Mouse (Mus musculus) limb, embryonic 14.5 days (tissue): ENCODE measurements at regions not wholly inside any gene's neighbourhood (a gene's known extent, or its start where the extent isn't known, plus 50 kb on each side); places are given as distances from the start of the nearest gene placed in this dataset.

Source experiments
- ATAC-seq: fragments of 200-750 bp; cut with Nextera tagmentation; 2 replicates; pipeline ENCODE4 v1.8.0; 2017; ENCODE audit warnings: low read depth, moderate number of reproducible peaks, moderate TSS enrichment; ENCODE audit not compliant: low FRiP score
- DNase-seq: peaks from one replicate; pipeline ENCODE4 v3.0.0-alpha.2; 2015; ENCODE audit warnings: low spot score
- H3K27ac ChIP-seq: fragments of 300-500 bp; sonication (generic); replicated peaks from 2 replicates; pipeline ENCODE4 v1.5.1; 2014; ENCODE audit warnings: low read depth, mild to moderate bottlenecking, low read length, moderate library complexity, mixed read lengths
- H3K27me3 ChIP-seq: fragments of 300-500 bp; sonication (generic); 2 replicates; pipeline ENCODE4 v1.6.1; 2014; ENCODE audit warnings: low read length, mixed read lengths; ENCODE audit not compliant: control insufficient read depth, insufficient read depth
- H3K36me3 ChIP-seq: fragments of 300-500 bp; sonication (generic); 2 replicates; pipeline ENCODE4 v1.6.1; 2014; ENCODE audit warnings: mild to moderate bottlenecking, low read length, moderate library complexity, mixed read lengths; ENCODE audit not compliant: control insufficient read depth, insufficient read depth
- H3K4me1 ChIP-seq: fragments of 300-500 bp; sonication (generic); 2 replicates; pipeline ENCODE4 v1.6.1; 2014; ENCODE audit warnings: antibody characterized with exemption, low read length, mixed read lengths; ENCODE audit not compliant: control insufficient read depth, insufficient read depth
- H3K4me2 ChIP-seq: fragments of 300-500 bp; sonication (generic); replicated peaks from 2 replicates; pipeline ENCODE4 v1.6.1; 2014; ENCODE audit warnings: low read depth, mild to moderate bottlenecking, low read length, moderate library complexity; ENCODE audit not compliant: severe bottlenecking
- H3K4me3 ChIP-seq: fragments of 300-500 bp; sonication (generic); replicated peaks from 2 replicates; pipeline ENCODE4 v1.5.1; 2014; ENCODE audit warnings: low read length
- H3K9ac ChIP-seq: fragments of 300-500 bp; sonication (generic); 2 replicates; pipeline ENCODE4 v1.6.1; 2014; ENCODE audit warnings: mild to moderate bottlenecking, low read depth, low read length, moderate library complexity; ENCODE audit not compliant: severe bottlenecking
- H3K9me3 ChIP-seq: fragments of 300-500 bp; sonication (generic); 2 replicates; pipeline ENCODE4 v1.6.1; 2016; ENCODE audit warnings: low read length; ENCODE audit not compliant: control insufficient read depth
- POLR2A ChIP-seq: fragments of 200-500 bp; IDR thresholded peaks from 2 replicates; pipeline ENCODE4 v1.8.0; 2012; ENCODE audit warnings: inconsistent platforms, mild to moderate bottlenecking, moderate library complexity, borderline replicate concordance; ENCODE audit not compliant: insufficient read depth, insufficient read length; ENCODE audit errors: extremely low read depth
- WGBS: fragments of 180-500 bp; shearing (Covaris S2); extraction: QIAGEN DNeasy Blood & Tissue Kit; methylation state at CpG from one replicate; pipeline ENCODE4 v1.1.7; 2014; 5-methylcytosine and 5-hydroxymethylcytosine counted together

DNA sequence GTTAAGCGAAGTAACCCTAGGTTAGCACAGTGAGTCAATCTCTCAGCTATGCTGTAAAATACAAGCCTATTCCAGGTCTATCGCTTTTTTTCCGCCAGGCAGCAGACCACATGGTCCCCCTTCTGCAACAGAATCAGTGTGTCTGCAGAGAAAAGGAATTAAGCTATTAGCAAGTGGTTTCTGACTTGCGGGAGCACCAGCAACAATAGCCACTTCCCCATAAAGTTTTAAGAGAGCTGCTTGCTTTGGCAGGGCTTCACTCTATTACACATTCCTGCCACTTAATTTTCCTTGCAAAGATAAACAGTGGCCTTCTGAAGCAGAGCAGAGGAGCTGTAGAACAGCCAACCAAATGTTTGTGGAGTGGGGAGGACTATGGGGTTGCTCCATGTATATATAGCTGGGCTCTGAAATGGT lies 59.8 kb upstream of the Osmr start:
- no peaks in the 10 kb centered on the region for H3K27me3 ChIP-seq
- no peak for TF ChIP-seq POLR2A
- ATAC-seq (peak; percentile 92), DNase-seq (peak; percentile 76)
- no peaks in the 10 kb centered on the region for H3K9me3 ChIP-seq
- H3K4me1 ChIP-seq = no peaks in the 10 kb centered on the region
- H3K4me3 ChIP-seq = no peak overlapping the region
- H3K4me2 ChIP-seq = no peak overlapping the region
- H3K9ac ChIP-seq = no peak overlapping the region
- WGBS = 28% methylated on average over 4 of the region's 4 CpGs
- no peak overlapping the region for H3K27ac ChIP-seq
- H3K36me3 ChIP-seq = no peaks in the 10 kb centered on the region

DNA sequence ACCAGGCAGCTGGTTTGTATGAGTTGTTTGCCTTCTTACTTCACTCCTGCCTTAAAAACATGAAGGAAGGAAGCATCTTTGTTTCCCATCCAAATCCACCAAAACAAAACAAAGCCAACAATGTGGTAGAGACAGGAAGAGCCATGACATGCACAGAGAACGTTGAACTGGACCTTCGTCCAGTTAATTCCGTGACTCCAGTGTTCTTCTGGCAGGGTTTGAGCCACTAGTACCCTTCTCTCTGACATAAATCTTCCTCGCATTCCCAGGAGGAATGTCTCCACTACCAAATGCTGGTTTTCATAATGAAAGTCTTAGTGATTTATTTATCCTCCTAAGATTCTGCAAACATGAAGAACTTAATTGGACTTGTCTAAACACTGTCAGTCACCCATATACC lies 66.7 kb upstream of the Osmr start:
- ATAC-seq = no peak
- H3K4me3 ChIP-seq = no peak overlapping the region
- 72% methylated on average over 4 of the region's 4 CpGs for WGBS
- no peaks in the 10 kb centered on the region for H3K4me1 ChIP-seq
- H3K36me3 ChIP-seq = no peaks in the 10 kb centered on the region
- no peaks in the 10 kb centered on the region for H3K9me3 ChIP-seq
- H3K27ac ChIP-seq = no peak overlapping the region
- TF ChIP-seq POLR2A = no peak
- no peak for DNase-seq
- H3K9ac ChIP-seq = no peak overlapping the region
- H3K27me3 ChIP-seq = no peaks in the 10 kb centered on the region
- no peak overlapping the region for H3K4me2 ChIP-seq

DNA sequence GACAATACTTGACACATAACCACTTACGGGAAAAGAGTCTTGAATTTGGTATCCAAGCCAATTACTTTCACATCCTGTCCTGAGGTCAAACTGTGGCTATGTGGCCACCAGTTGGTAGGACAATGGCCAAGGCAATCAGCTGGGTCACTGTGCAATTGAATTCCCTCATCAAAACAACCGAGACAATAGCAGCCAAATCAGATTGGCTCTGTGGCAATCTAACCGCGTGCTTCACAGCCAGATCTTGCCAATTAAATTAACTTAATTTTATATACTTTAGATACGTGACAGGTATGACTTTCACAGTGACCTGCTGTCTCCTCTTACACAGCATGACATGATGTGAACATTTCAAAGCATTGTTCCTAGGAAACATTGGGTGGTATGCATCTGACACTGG lies 74.5 kb upstream of the Osmr start:
- Histone ChIP-seq H3K9me3 (no peaks in the 10 kb centered on the region), H3K36me3 (no peaks in the 10 kb centered on the region), H3K4me1 (0 out of 2 replicates have a peak, but pooled peaks cover 3% of the 10 kb centered on the region), H3K9ac (no peak overlapping the region), H3K27me3 (no peaks in the 10 kb centered on the region), H3K4me3 (no peak overlapping the region), H3K4me2 (no peak overlapping the region), H3K27ac (no peak overlapping the region)
- WGBS = 75% methylated on average over 5 of the region's 5 CpGs
- ATAC-seq (no peak), DNase-seq (no peak)
- TF ChIP-seq POLR2A = no peak

DNA sequence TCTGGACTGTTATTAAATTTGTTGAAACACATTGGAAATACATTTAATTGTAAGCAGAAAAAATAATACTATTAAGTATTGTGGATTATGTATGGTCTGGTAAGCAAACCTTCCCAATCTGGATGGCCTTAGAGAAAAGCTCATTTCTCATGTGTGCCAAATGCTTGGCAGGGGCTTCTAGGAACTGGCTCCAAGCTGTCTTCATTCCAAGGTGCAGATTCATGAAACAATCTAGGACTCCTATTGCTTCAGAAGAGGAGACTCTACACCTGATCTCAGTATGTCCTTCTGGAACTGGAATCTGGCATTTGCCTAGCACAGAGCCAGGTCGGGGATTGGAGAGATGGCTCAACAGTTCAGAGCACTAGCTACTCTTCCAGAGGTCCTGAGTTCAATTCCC lies 74.9 kb upstream of the Osmr start:
- no peak overlapping the region for H3K4me3 ChIP-seq
- no peak for ATAC-seq
- H3K36me3 ChIP-seq = no peaks in the 10 kb centered on the region
- WGBS = 86% methylated on average over 1 of the region's 1 CpGs
- DNase-seq = no peak
- H3K9me3 ChIP-seq = no peaks in the 10 kb centered on the region
- no peaks in the 10 kb centered on the region for H3K27me3 ChIP-seq
- no peak for TF ChIP-seq POLR2A
- no peak overlapping the region for H3K4me2 ChIP-seq
- H3K27ac ChIP-seq = no peak overlapping the region
- H3K9ac ChIP-seq = no peak overlapping the region
- H3K4me1 ChIP-seq = 0 out of 2 replicates have a peak, but pooled peaks cover 3% of the 10 kb centered on the region

DNA sequence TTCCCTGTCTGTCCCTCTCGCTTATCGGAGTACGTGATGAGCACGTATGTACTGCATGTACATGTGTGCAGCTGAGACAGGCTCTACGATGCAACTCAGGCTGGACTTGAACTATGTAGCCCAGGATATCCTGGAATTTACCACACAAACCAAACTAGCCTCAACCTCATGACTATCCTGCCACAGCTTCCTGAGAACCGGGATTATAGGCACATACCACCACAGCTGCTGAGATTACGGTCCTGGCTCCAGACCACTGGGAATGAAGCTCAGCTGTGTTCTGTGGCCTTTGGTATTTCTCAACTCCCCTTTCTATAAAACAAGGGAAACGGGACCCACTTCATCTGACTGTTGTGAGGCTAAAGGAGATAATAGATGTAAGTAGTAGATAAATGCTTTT lies 75.7 kb upstream of the Osmr start:
- Histone ChIP-seq H3K27me3 (no peaks in the 10 kb centered on the region), H3K27ac (no peak overlapping the region), H3K4me1 (0 out of 2 replicates have a peak, but pooled peaks cover 3% of the 10 kb centered on the region), H3K4me2 (no peak overlapping the region), H3K9me3 (no peaks in the 10 kb centered on the region), H3K4me3 (no peak overlapping the region), H3K9ac (no peak overlapping the region), H3K36me3 (no peaks in the 10 kb centered on the region)
- DNase-seq (no peak), ATAC-seq (no peak)
- no peak for TF ChIP-seq POLR2A
- whole genome bisulfite sequencing = 84% methylated on average over 8 of the region's 8 CpGs

DNA sequence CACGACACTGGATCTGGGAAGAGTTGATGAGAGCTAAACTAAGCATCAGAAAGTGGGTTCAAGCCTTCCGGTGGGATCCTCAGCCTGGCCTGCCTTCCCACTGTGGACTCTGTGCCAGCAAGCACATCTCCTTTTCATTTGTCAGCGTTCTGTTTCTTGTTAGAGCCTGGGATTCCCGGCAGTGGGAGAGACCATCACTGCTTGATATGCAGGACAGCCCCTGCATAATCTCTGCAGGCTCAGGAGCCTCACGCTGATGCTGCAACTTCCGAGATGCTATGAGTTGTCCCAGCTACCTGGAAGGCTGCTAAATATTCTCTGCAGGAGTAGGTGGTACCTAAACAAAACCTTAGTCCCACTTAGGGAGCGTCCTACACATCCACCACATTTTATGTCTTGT lies 78.8 kb upstream of the Osmr start:
- no peak overlapping the region for H3K4me2 ChIP-seq
- H3K36me3 ChIP-seq = no peaks in the 10 kb centered on the region
- 25% methylated on average over 7 of the region's 7 CpGs for WGBS
- H3K9me3 ChIP-seq = no peaks in the 10 kb centered on the region
- no peak overlapping the region for H3K27ac ChIP-seq
- H3K27me3 ChIP-seq = no peaks in the 10 kb centered on the region
- TF ChIP-seq POLR2A = no peak
- H3K4me1 ChIP-seq = 0 out of 2 replicates have a peak, but pooled peaks cover 3% of the 10 kb centered on the region
- H3K4me3 ChIP-seq = no peak overlapping the region
- H3K9ac ChIP-seq = no peak overlapping the region
- peak; percentile 32 for DNase-seq
- no peak for ATAC-seq
